Mouse (Mus musculus): Measurements from ENCODE around the gene Meltf.

Gene Meltf

DNA sequence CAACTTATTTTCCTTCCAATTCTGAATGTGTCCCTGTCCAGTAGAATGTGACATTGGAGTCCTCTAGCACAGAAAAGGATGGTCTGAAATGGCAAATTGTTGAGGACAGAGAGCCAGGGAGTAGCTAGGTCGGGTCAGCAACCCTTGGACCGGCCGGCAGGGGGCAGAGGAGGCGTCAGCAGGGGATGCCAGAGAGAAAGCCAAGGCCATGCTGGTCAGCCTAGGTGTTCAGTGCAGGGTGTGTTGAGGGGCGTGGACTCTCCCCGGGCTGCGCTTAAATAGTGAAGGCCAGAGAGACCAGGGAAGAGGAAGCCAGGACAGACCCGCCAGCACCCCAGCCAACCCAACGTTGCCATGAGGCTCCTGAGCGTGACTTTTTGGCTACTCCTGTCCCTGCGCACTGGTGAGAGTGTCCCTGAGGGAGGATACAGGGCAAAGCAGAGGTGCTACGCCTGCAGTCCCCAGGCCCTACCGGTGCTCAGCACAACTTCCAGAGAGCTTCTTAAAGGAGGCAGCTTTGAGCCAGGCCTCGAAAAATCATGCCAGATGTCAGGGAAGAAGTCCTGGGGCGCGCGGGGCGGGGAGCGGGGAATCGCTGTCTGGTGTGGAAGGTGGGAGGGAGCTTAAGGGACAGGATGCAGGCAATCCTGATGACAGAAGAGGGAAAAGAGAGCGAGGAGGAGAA lies at the start of gene Meltf:
Gene Meltf, plus strand, starts transcription at position 238 of the 685 bp plus-strand sequence.
- DNase-seq, result peak; percentile 81

GRCm38 (mm10) chr16:31830726-31831125 lies 47.9 kb upstream of the Meltf start:
- DNase-seq, result no peak

- no peak for DNase-seq
Observed at GRCm38 (mm10) chr16:31832630-31833422, 45.8 kb upstream of the Meltf start.

GRCm38 (mm10) chr16:31834011-31834584 lies 44.5 kb upstream of the Meltf start:
- DNase-seq, result no peak

DNA sequence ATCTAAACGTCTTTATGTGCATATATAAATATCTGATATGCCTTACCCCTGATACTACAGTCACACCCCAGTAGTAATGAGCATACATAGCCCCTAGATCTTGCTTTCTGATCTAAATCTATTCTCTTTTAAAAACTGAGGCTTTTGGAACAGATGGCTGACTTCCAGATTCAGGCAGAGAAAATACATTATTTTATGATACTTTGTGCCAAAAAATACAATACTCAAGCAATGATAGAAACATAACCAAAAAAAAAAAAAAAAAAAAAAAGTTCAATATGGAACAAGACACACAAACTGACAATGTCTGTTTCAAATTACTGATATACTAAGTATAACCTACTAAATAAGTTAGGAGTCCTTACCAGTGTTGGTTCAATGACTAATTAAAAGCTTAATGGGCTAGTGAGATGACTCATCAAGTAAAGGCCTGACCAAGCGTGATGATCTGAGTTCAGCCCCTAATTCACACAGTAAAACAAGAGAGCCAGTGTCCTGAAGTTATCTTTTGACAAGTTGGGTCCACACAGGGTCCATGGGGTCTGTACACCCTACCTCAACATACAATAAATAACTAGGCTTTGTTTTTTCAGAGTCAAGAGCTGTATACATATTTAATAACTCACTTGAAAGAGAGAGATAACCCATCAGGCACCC lies 43.8 kb upstream of the Meltf start:
- DNase-seq, result no peak

DNA sequence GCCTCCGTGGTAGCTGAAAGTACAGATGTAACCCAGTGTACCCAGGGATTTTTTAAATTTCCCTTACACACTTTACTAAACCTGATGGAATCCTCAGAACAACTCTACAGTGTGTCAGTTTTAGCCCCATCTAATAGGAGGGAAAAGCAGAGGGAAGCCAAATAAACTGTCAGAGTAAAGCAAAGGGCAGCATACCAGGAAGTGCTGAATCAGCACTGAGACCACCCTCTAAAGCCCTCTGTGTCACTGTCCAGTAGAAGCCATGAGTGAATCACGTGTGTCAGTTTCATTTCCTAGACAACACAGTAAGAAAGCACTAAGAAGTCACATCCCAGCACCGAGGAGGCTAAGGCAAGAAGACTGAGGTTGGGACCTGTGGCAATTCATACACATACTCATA lies 41.2 kb upstream of the Meltf start:
- DNase-seq, result no peak

DNA sequence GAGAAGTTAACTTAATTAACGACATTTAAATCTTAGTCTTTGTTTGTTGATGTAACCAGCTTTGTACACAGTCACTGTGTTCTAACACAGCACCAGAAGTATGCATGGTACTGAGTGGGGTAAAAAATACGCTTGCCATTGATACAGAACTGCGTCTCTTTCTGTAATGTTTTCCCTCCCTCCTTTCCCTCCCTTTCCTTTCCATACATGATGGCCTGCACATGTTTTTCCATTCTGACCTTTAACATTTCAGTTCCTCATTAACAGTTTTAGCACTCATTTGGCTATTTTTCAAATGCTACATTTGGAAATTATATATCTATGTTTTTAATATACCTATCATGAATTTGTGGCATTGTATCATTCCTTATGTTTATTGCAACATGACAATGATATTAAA lies 34.4 kb upstream of the Meltf start:
- no peak for DNase-seq

- DNase-seq, result no peak
Observed at GRCm38 (mm10) chr16:31846763-31847162, 31.8 kb upstream of the Meltf start.

DNA sequence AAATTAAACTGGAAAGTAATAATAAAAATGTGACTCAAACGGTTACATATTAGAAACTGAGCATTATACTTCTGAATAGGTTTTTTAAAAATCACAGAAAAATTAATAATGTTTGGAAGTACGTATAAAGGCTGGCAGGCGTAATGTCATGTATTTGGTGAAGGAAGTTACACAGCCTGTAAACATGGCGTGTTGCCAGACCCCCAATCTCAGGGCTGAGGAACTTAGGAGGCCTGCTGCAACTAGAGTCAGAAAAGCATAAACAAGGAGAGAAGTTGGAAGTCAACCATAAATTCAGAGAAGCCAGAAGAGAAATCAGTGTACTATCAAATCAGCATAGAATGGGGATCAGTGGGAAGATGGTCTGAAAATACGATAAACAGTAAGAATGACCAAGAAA lies 14.7 kb upstream of the Meltf start:
- DNase-seq, result no peak

DNA sequence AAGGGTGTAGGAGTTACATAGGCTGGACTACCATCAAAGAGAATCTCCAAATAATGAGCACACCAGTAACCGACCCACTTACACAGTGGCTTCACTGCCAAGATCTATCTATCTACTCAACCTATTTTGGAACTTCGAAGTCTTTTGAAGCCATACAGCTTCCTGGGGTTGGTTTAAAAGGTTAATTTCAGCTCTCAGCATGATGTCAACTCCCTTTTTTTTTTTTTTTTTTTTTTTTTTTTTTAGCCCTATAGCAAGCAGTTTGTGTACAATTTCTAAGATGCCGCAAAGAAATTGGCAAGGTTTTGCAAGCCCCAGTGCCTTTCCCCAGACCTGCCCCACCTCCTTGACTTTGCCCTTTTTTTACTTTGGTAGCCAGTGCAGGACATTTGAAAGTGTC lies 13.4 kb upstream of the Meltf start:
- no peak for DNase-seq

DNA sequence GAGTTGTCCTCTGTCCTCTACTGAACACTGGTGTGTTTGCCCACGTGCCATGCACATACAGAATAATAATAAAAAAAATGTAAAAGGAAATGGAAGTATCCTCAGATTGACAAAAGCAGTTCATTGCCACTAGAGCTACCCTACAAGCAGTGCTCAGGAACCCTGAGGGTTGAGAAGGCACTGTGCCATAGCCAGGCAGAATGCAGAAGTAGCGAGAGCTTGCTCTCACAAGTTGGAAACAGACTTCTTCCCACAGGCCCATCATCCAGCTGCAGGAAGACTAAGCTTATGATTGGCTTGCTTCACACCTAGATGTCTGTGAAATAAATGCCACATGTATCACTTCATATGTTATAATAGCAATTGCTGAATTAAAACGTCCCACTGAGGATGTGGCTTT lies 11.7 kb upstream of the Meltf start:
- DNase-seq, result no peak

- no peak for DNase-seq
Observed at GRCm38 (mm10) chr16:31867736-31868135, 10.9 kb upstream of the Meltf start.

DNA sequence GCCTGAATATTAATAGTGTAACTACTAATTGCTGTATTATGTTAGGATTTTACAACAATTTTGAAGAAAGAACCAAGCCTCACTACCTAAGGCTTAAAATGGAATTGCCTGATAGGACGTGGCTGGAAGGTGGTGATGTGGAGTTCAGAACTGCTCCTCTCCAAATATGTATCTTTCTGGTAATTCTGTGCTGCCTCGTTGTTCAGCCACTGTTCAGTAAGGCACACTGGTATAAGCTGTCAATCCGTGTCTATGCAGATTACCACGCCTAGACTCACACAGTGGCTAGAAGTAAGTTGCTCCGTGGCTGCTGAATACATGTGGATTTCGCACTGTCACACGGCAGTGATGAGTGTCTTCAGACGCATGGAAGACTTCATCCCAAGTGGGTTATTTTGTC lies 4.9 kb upstream of the Meltf start:
- DNase-seq, result no peak

GRCm38 (mm10) chr16:31875391-31875790 lies 3.2 kb upstream of the Meltf start:
- DNase-seq, result no peak

GRCm38 (mm10) chr16:31876386-31876785 lies 2.2 kb upstream of the Meltf start:
- no peak for DNase-seq

GRCm38 (mm10) chr16:31878052-31878451 lies 558 bp upstream of the Meltf start:
- DNase-seq, result no peak

DNA sequence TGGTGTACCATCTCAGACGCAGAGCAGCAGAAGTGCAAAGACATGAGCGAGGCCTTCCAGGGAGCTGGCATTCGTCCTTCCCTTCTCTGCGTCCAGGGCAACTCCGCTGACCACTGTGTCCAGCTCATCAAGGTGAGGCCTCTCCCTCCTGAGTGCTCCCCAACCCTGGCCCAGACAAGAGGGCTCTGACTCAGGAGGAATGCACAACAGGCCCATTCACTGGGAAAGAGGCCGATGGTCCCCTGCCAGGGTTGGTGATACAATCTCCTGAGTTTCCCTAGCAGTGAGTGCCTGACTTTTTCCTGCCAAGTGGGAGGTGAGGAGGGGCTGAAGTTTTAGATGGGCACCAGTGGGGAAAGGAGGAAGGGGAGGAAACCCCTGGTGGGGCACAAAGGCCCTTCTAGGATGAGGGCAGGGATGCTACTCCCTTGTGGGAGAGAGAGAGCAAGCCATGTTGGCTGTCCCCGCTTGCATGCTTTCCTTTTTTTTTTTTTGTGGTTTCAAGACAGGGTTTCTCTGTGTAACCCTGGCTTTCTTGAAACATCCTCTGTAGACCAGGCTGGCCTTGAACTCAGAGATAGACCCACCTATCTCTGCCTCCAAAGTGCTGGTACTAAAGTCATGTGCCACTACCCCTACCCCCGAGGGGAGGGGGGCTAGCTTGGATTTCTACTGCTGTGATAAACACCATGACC lies 1.7 kb downstream of the Meltf start:
- no peak for DNase-seq

DNA sequence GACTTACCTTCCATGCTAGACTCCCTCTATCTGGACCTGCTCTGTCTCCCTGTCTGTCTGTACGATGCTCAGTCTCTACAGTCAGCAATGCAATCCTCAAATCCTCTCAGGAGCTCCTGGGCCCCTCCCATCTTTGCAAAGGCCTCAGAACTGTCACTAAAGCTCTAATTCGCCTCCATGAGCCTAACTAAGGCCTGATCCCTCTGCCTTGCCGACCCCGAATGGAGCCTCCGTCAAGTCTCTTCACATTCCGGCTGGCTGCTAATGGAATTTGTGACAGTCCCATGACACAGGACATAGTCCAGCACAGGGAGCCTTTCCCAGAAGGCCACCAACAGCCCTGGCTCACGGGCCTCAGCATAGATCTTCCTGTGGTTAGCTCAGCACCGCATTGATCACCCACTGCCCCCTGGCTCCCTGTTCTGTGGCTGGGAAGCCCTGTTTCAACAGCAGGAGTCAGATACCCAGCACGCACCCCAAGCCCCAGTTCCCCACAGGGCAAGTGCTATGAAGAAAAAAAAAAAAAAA lies 3.8 kb downstream of the Meltf start:
- DNase-seq, result peak; percentile 13

DNA sequence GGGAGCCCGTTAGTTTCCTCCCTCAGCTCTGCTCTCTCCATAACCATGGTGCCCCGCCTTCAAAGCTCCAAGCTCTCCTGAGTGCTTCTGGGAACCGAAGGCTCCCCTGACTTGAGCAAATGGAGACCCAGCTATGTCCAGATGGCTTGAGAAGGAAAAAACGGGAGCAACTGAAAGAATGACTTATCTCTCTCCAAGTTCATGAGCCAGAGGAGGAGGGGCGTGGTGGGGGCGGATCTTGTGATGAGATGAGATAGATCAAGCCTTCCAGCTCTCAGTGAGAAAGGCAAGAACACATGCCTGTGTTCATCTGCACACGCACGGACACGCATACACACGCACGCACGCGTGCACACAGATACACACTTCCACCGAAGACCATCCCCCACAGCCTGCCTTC lies 4.7 kb downstream of the Meltf start:
- no peak for DNase-seq

- DNase-seq, result no peak
Observed at GRCm38 (mm10) chr16:31883902-31884301, 5.3 kb downstream of the Meltf start.

GRCm38 (mm10) chr16:31890907-31891306 lies 12.3 kb downstream of the Meltf start:
- DNase-seq, result no peak

DNA sequence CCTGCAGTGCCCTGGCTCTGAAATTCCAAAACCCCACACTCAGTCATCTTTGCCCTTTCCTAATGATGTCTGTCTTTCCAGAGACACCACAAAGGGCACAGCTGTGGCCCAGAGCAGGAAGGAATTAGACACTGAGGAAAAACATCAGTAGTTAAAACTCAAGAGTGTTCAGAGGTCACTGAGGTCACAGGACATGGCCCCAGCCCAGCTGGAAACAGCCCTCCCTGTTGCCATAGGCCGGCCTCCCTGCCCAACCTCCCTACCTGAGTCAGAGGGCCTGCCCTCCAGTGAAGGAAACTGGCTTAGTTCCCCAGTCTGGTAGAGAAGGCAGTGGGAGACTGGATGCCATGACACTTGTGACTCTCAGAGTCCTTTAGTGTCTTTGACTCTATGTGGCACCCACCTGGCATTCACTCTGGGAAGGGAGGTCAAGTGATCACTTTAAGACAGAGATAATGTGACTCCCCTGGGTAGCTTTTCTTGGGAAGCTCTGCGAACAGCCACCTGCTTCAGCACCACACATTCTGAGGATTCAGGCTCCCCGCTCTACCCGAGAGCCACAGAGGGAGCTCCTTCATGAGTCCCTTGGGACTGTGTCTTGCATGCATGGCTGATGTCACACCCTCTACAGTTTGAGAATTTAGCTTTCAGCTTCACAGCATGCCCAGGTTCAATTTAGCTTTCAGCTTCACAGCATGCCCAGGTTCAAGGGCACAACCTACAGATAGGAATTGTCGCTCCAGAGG lies 15.0 kb downstream of the Meltf start:
- no peak for DNase-seq
